Comparison of ENCODE assay signal across 9 mouse cellular contexts in the genomic region with DNA sequence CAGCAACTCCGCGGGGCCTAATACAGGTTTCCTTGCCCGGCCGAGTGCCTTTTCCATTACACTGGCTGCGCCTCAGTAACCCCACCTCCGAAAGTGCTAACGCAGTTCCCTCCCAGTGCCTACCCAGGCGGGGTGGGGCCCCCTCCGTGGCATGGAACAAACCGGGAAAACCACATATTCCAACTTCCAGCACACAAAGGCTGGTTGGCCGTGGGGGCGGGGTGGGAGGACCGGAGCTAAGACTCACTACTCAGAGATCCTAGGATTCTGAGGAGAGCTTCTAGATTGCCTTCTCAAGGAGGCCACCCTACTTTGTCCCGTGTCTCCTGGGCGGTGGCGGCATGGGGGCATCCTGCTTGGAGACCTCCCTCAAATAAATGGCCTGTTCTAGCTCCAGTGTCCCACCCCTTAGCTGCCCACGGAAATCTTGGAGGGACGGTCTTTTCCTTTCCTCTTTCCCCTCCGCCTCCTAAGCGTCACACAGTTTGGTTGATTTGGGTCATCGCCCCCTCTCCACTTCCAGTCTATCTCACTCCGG. TPM values are rescaled to one million over a fixed set of nuclear protein-coding genes. Genes with fewer than 3 reads are reported as not detected.
DNase-seq lines count a peak whose midpoint lies in the region; ATAC-seq and TF ChIP-seq lines count a peak whose summit lies in the region.
"Had no signal": no experiment of that assay in that cellular context is flagged by ENCODE, and none has a peak within 500 bp of the region (broad histone marks: within the 10 kb centered on the region; RNA-seq: fewer than 3 reads in every experiment).

No protein-coding gene starts in this region.

- peak overlapping the region; percentile 97 for H3K4me2 ChIP-seq in forebrain, embryonic 14.5 days (ENCODE audit: low read length)
- H3K4me2 ChIP-seq in limb, embryonic 14.5 days (replicated peaks; ENCODE audit: low read depth, low read length, severe bottlenecking), result peak overlapping the region; percentile 88
- peak overlapping the region; percentile 98 for H3K4me2 ChIP-seq in midbrain, embryonic 16.5 days (ENCODE audit: low read length)

- DNase-seq in forebrain, embryonic 14.5 days (ENCODE audit: low spot score), result peak; percentile 17
- peak; percentile 73 for DNase-seq in hindbrain, embryonic 10.5 days (ENCODE audit: low spot score)
- DNase-seq in limb, embryonic 14.5 days (ENCODE audit: low spot score), result peak; percentile 85
- DNase-seq in urinary bladder, adult 18-20 months (ENCODE audit: low spot score in 2 of 2), result peak; percentile 38 to 61

- no peak overlapping the region; the same call in 1 of the 2 replicates for H3K27ac ChIP-seq in forebrain, embryonic 14.5 days (ENCODE audit: low read depth, low read length)
- H3K27ac ChIP-seq in hindbrain, embryonic 10.5 days, result peak overlapping the region; percentile 91
- H3K27ac ChIP-seq in limb, embryonic 14.5 days (replicated peaks; ENCODE audit: low read depth, low read length), result peak overlapping the region; percentile 98
- peak overlapping the region; percentile 37; the same call in 1 of the 2 replicates for H3K27ac ChIP-seq in midbrain, embryonic 16.5 days (ENCODE audit: low read length)
- H3K27ac ChIP-seq: macrophage had no signal

- 2% methylated on average over 22 of the region's 22 CpGs for WGBS in forebrain, embryonic 14.5 days
- WGBS in hindbrain, embryonic 10.5 days, result 2% methylated on average over 22 of the region's 22 CpGs
- under 1% methylated on average over 22 of the region's 22 CpGs for WGBS in limb, embryonic 14.5 days
- WGBS in midbrain, embryonic 16.5 days, result 2% methylated on average over 22 of the region's 22 CpGs

- H3K36me3 ChIP-seq in megakaryocyte, embryonic 14.5 days (replicated peaks; ENCODE audit: low read length), result no peaks in the 10 kb centered on the region
- no peaks in the 10 kb centered on the region for H3K36me3 ChIP-seq in forebrain, embryonic 14.5 days (ENCODE audit: control insufficient read depth, insufficient read depth, low read length)
- H3K36me3 ChIP-seq in hindbrain, embryonic 10.5 days, result no peaks in the 10 kb centered on the region
- H3K36me3 ChIP-seq in limb, embryonic 14.5 days (ENCODE audit: control insufficient read depth, insufficient read depth, low read length), result no peaks in the 10 kb centered on the region
- no peaks in the 10 kb centered on the region for H3K36me3 ChIP-seq in midbrain, embryonic 16.5 days (ENCODE audit: control insufficient read depth, insufficient read depth, low read length)

- H3K9ac ChIP-seq in forebrain, embryonic 14.5 days (ENCODE audit: low read length), result peak overlapping the region; percentile 61
- H3K9ac ChIP-seq in limb, embryonic 14.5 days (ENCODE audit: low read depth, low read length, severe bottlenecking), result peak overlapping the region; percentile 90
- peak overlapping the region; percentile 64 for H3K9ac ChIP-seq in midbrain, embryonic 16.5 days (ENCODE audit: low read depth, low read length)

- peak; percentile 73; the same call in 1 of the 2 replicates for TF ChIP-seq POLR2A in limb, embryonic 14.5 days (IDR thresholded peaks at IDR 0.05; ENCODE audit: borderline replicate concordance, extremely low read depth, insufficient read depth, insufficient read length)

- peaks cover 10% of the 10 kb centered on the region; the same call in 1 of the 2 replicates for H3K4me1 ChIP-seq in megakaryocyte, embryonic 14.5 days
- no peaks in the 10 kb centered on the region; the same call in 1 of the 2 replicates for H3K4me1 ChIP-seq in forebrain, embryonic 14.5 days (ENCODE audit: control insufficient read depth, insufficient read depth, low read length)
- peaks cover 63% of the 10 kb centered on the region for H3K4me1 ChIP-seq in hindbrain, embryonic 10.5 days (replicated peaks)
- peaks cover 42% of the 10 kb centered on the region for H3K4me1 ChIP-seq in limb, embryonic 14.5 days (ENCODE audit: control insufficient read depth, insufficient read depth, low read length)
- peaks cover 15% of the 10 kb centered on the region for H3K4me1 ChIP-seq in midbrain, embryonic 16.5 days (ENCODE audit: control insufficient read depth, insufficient read depth, low read length)

- ATAC-seq in megakaryocyte, adult 5-6 weeks (ENCODE audit: poor library complexity, severe bottlenecking), result no peak
- peak; percentile 37; the same call in 1 of the 2 replicates for ATAC-seq in forebrain, embryonic 14.5 days
- ATAC-seq in limb, embryonic 14.5 days (ENCODE audit: low FRiP score, low read depth), result peak; percentile 73
- peak; percentile 6 for ATAC-seq in midbrain, embryonic 16.5 days
- ATAC-seq in megakaryocyte progenitor cell, adult 5-6 weeks (replicated peaks; ENCODE audit: poor library complexity), result no peak

- peaks cover 68% of the 10 kb centered on the region for H3K27me3 ChIP-seq in megakaryocyte, embryonic 14.5 days (replicated peaks)
- peaks cover 45% of the 10 kb centered on the region for H3K27me3 ChIP-seq in forebrain, embryonic 14.5 days (replicated peaks; ENCODE audit: control insufficient read depth, insufficient read depth, low read length)
- H3K27me3 ChIP-seq in hindbrain, embryonic 10.5 days (ENCODE audit: insufficient read depth, poor library complexity, severe bottlenecking), result peaks cover 37% of the 10 kb centered on the region
- H3K27me3 ChIP-seq in limb, embryonic 14.5 days (ENCODE audit: control insufficient read depth, insufficient read depth, low read length), result no peaks in the 10 kb centered on the region
- peaks cover 32% of the 10 kb centered on the region for H3K27me3 ChIP-seq in midbrain, embryonic 16.5 days (ENCODE audit: control insufficient read depth, insufficient read depth, low read depth, low read length)

- H3K9me3 ChIP-seq in megakaryocyte, embryonic 14.5 days, result no peaks in the 10 kb centered on the region
- H3K9me3 ChIP-seq in forebrain, embryonic 14.5 days (replicated peaks; ENCODE audit: control insufficient read depth, low read length), result no peaks in the 10 kb centered on the region
- H3K9me3 ChIP-seq in hindbrain, embryonic 10.5 days, result no peaks in the 10 kb centered on the region
- H3K9me3 ChIP-seq in limb, embryonic 14.5 days (ENCODE audit: control insufficient read depth, low read length), result no peaks in the 10 kb centered on the region
- no peaks in the 10 kb centered on the region for H3K9me3 ChIP-seq in midbrain, embryonic 16.5 days (replicated peaks; ENCODE audit: control insufficient read depth, low read length, poor library complexity, severe bottlenecking)

- H3K4me3 ChIP-seq in megakaryocyte, embryonic 14.5 days (replicated peaks), result peak overlapping the region; percentile 64
- H3K4me3 ChIP-seq in forebrain, embryonic 14.5 days (ENCODE audit: low read depth, low read length), result peak overlapping the region; percentile 48
- peak overlapping the region; percentile 85 for H3K4me3 ChIP-seq in hindbrain, embryonic 10.5 days
- peak overlapping the region; percentile 89 for H3K4me3 ChIP-seq in limb, embryonic 14.5 days (replicated peaks; ENCODE audit: low read length)
- H3K4me3 ChIP-seq in midbrain, embryonic 16.5 days (ENCODE audit: low read depth, low read length), result peak overlapping the region; percentile 62

RNA-seq across cellular contexts. Expression of gene Ptpn14, which starts 0.7 kb away (rescaled TPM):
- 0.15 and 0.39 TPM in 2 replicates for polyA plus RNA-seq in megakaryocyte, embryonic 14.5 days (2012; ENCODE audit: insufficient read depth, low replicate concordance)
- total RNA-seq in megakaryocyte, adult 5-6 weeks (2015), result 0.02 and 0.09 TPM in 2 replicates
- total RNA-seq in megakaryocyte, adult 5-6 weeks (2017), result 0.26 TPM in 1 of 2 replicates, not detected in the other
- 1.1 and 1.7 TPM in 2 replicates for polyA plus RNA-seq in forebrain, embryonic 14.5 days (2014; fragmentation: Nextera tagmentation; extraction: Ambion mirVana)
- 5.0 and 5.1 TPM in 2 replicates for polyA plus RNA-seq in hindbrain, embryonic 10.5 days (2016; fragmentation: Nextera tagmentation; extraction: Ambion mirVana)
- polyA plus RNA-seq in limb, embryonic 14.5 days (2012; rRNA removed), result 21.8 and 25.1 TPM in 2 replicates
- 16.1 and 16.4 TPM in 2 replicates for polyA plus RNA-seq in limb, embryonic 14.5 days (2014; fragmentation: Nextera tagmentation; extraction: Ambion mirVana)
- polyA plus RNA-seq in midbrain, embryonic 16.5 days (2015; fragmentation: Nextera tagmentation; extraction: Ambion mirVana), result 1.0 and 1.2 TPM in 2 replicates
- total RNA-seq in megakaryocyte progenitor cell, adult 5-6 weeks (2015), result 0.39 and 1.1 TPM in 2 replicates
- total RNA-seq in megakaryocyte progenitor cell, adult 5-6 weeks (2017), result 0.37 and 0.64 TPM in 2 replicates

RNA-seq across cellular contexts. Expression of gene Cenpf, which starts 39.5 kb away (rescaled TPM):
- 1.2 TPM in 2 replicates for polyA plus RNA-seq in megakaryocyte, embryonic 14.5 days (2012; ENCODE audit: insufficient read depth, low replicate concordance)
- total RNA-seq in megakaryocyte, adult 5-6 weeks (2015), result 38.7 and 40.5 TPM in 2 replicates
- total RNA-seq in megakaryocyte, adult 5-6 weeks (2017), result 47.4 and 82.1 TPM in 2 replicates
- 43.6 and 50.5 TPM in 2 replicates for polyA plus RNA-seq in forebrain, embryonic 14.5 days (2014; fragmentation: Nextera tagmentation; extraction: Ambion mirVana)
- polyA plus RNA-seq in hindbrain, embryonic 10.5 days (2016; fragmentation: Nextera tagmentation; extraction: Ambion mirVana), result 71.0 and 122 TPM in 2 replicates
- 13.8 and 16.1 TPM in 2 replicates for polyA plus RNA-seq in limb, embryonic 14.5 days (2012; rRNA removed)
- polyA plus RNA-seq in limb, embryonic 14.5 days (2014; fragmentation: Nextera tagmentation; extraction: Ambion mirVana), result 58.8 and 69.2 TPM in 2 replicates
- 10.1 and 11.2 TPM in 2 replicates for polyA plus RNA-seq in midbrain, embryonic 16.5 days (2015; fragmentation: Nextera tagmentation; extraction: Ambion mirVana)
- total RNA-seq in megakaryocyte progenitor cell, adult 5-6 weeks (2015), result 31.3 and 34.9 TPM in 2 replicates
- total RNA-seq in megakaryocyte progenitor cell, adult 5-6 weeks (2017), result 33.3 and 41.4 TPM in 2 replicates

Comparison
In these comparisons a context has a peak if more than half of its experiments do, and no peak if none do; other contexts are left out.
1. ATAC-seq: peak in forebrain, embryonic 14.5 days (single experiment), limb, embryonic 14.5 days (single experiment) and midbrain, embryonic 16.5 days (single experiment); none in megakaryocyte, adult 5-6 weeks (single experiment) and megakaryocyte progenitor cell, adult 5-6 weeks (single experiment).
2. DNase-seq: peak in every context shown above with its lines; median percentile 85 in limb, embryonic 14.5 days; 73 in hindbrain, embryonic 10.5 days; 50 in urinary bladder, adult 18-20 months; 17 in forebrain, embryonic 14.5 days.
3. Peak in every context shown above with its lines, with median percentiles within 50 percentile points of each other: H3K4me3 ChIP-seq, H3K4me2 ChIP-seq and H3K9ac ChIP-seq.